Mouse (Mus musculus) lung, postnatal 0 days (tissue): ENCODE measurements around the gene Gsdma. TPM values are rescaled to one million over a fixed set of nuclear protein-coding genes. Genes with fewer than 3 reads are reported as not detected.
"Not testable (repeated sequence)": the region's sequence is repeated elsewhere in the genome, so short reads cannot be mapped to it uniquely, and the experiment has no call there.

Experiments used
- ATAC-seq: fragments of 200-750 bp; cut with Nextera tagmentation; 2 replicates; pipeline ENCODE4 v1.8.0; 2017; ENCODE audit warnings: moderate library complexity
- DNase-seq: peaks from one replicate; pipeline ENCODE4 v3.0.0-alpha.2; 2016; ENCODE audit warnings: low spot score
- H3K27ac ChIP-seq: fragments of 300-500 bp; sonication (generic); 2 replicates; pipeline ENCODE4 v1.5.1; 2014; ENCODE audit warnings: antibody characterized with exemption, mild to moderate bottlenecking, low read length, mixed read lengths
- H3K27me3 ChIP-seq: fragments of 300-500 bp; sonication (generic); replicated peaks from 2 replicates; pipeline ENCODE4 v1.6.1; 2014; ENCODE audit warnings: low read length, mixed read lengths; ENCODE audit not compliant: insufficient read depth
- H3K36me3 ChIP-seq: fragments of 300-500 bp; sonication (generic); 2 replicates; pipeline ENCODE4 v1.6.1; 2014; ENCODE audit warnings: low read length, mixed read lengths; ENCODE audit not compliant: insufficient read depth
- H3K4me1 ChIP-seq: fragments of 300-500 bp; sonication (generic); 2 replicates; pipeline ENCODE4 v1.6.1; 2014; ENCODE audit warnings: antibody characterized with exemption, low read depth, low read length, mixed read lengths; ENCODE audit not compliant: insufficient read depth
- H3K4me2 ChIP-seq: fragments of 300-500 bp; sonication (generic); replicated peaks from 2 replicates; pipeline ENCODE4 v1.6.1; 2014; ENCODE audit warnings: low read depth, mild to moderate bottlenecking, low read length, moderate library complexity, mixed read lengths
- H3K4me3 ChIP-seq: fragments of 300-500 bp; sonication (generic); 2 replicates; pipeline ENCODE4 v1.5.1; 2014; ENCODE audit warnings: low read depth, low read length
- H3K9ac ChIP-seq: fragments of 300-500 bp; sonication (generic); replicated peaks from 2 replicates; pipeline ENCODE4 v1.6.1; 2014; ENCODE audit warnings: low read depth, mild to moderate bottlenecking
- H3K9me3 ChIP-seq: fragments of 300-500 bp; sonication (generic); 2 replicates; pipeline ENCODE4 v1.6.1; 2016; ENCODE audit warnings: low read length, mixed read lengths
- CTCF ChIP-seq: IDR thresholded peaks from 2 replicates; pipeline ENCODE4 v1.5.1; 2016; ENCODE audit warnings: antibody characterized with exemption, mild to moderate bottlenecking
- EP300 ChIP-seq: IDR thresholded peaks from 2 replicates; pipeline ENCODE4 v1.6.1; 2016; ENCODE audit warnings: antibody characterized with exemption, mild to moderate bottlenecking, control low read depth
- WGBS: fragments of 180-500 bp; shearing (Covaris S2); extraction: QIAGEN DNeasy Blood & Tissue Kit; methylation state at CpG from one replicate; pipeline ENCODE4 v1.1.7; 2014; 5-methylcytosine and 5-hydroxymethylcytosine counted together
- polyA plus RNA-seq: library from polyadenylated mRNA; unstranded; fragments of >200 nt; fragmentation: Nextera tagmentation; extraction: Ambion mirVana; gene quantifications from 2 replicates; pipeline ENCODE4 v1.2.1, GENCODE M21; 2015

Gene Gsdma
- polyA plus RNA-seq, 1 experiment from 2014 or later = not detected

GRCm38 (mm10) chr11:98655076-98655475, 9.1 kb upstream of the Gsdma start:
- H3K27me3 ChIP-seq, H3K27ac ChIP-seq, H3K9me3 ChIP-seq, ATAC-seq, H3K4me3 ChIP-seq, H3K9ac ChIP-seq, H3K36me3 ChIP-seq, H3K4me2 ChIP-seq, H3K4me1 ChIP-seq: not testable (repeated sequence)
- TF ChIP-seq CTCF = peak; percentile 78
- peak; percentile 79 for DNase-seq
- 16% methylated on average over 7 of the region's 7 CpGs for WGBS

- no peaks in the 10 kb centered on the region for H3K27me3 ChIP-seq
- no peak overlapping the region for H3K27ac ChIP-seq
- no peak overlapping the region for H3K4me3 ChIP-seq
- no peaks in the 10 kb centered on the region for H3K9me3 ChIP-seq
- no peaks in the 10 kb centered on the region for H3K4me1 ChIP-seq
- H3K9ac ChIP-seq = no peak overlapping the region
- no peaks in the 10 kb centered on the region for H3K36me3 ChIP-seq
- H3K4me2 ChIP-seq = no peak overlapping the region
- TF ChIP-seq CTCF = peak; percentile 87
- TF ChIP-seq EP300 = no peak
- DNase-seq (peak; percentile 86), ATAC-seq (peak; percentile 67)
- WGBS = 7% methylated on average over 6 of the region's 6 CpGs
Measured at GRCm38 (mm10) chr11:98660517-98660916, 3.6 kb upstream of the Gsdma start.

GRCm38 (mm10) chr11:98668984-98669383, 4.8 kb downstream of the Gsdma start:
- 43% methylated on average over 2 of the region's 2 CpGs for WGBS
- H3K4me2 ChIP-seq = no peak overlapping the region
- no peak for TF ChIP-seq CTCF
- TF ChIP-seq EP300 = no peak
- no peak overlapping the region for H3K9ac ChIP-seq
- no peaks in the 10 kb centered on the region for H3K4me1 ChIP-seq
- H3K4me3 ChIP-seq = no peak overlapping the region
- DNase-seq (no peak), ATAC-seq (no peak)
- H3K9me3 ChIP-seq = no peaks in the 10 kb centered on the region
- no peaks in the 10 kb centered on the region for H3K27me3 ChIP-seq
- H3K36me3 ChIP-seq = no peaks in the 10 kb centered on the region
- no peak overlapping the region for H3K27ac ChIP-seq

- no peak for DNase-seq
- no peaks in the 10 kb centered on the region for H3K27me3 ChIP-seq
- no peak overlapping the region for H3K4me3 ChIP-seq
- no peaks in the 10 kb centered on the region for H3K9me3 ChIP-seq
- TF ChIP-seq CTCF (no peak), EP300 (no peak)
- no peak for ATAC-seq
- no peaks in the 10 kb centered on the region for H3K4me1 ChIP-seq
- no peak overlapping the region for H3K27ac ChIP-seq
- WGBS = 54% methylated on average over 3 of the region's 3 CpGs
- H3K9ac ChIP-seq = no peak overlapping the region
- no peak overlapping the region for H3K4me2 ChIP-seq
- no peaks in the 10 kb centered on the region for H3K36me3 ChIP-seq
Measured at GRCm38 (mm10) chr11:98671284-98671815, 7.2 kb downstream of the Gsdma start.

- WGBS = 54% methylated on average over 5 of the region's 5 CpGs
- Histone ChIP-seq H3K4me1 (no peaks in the 10 kb centered on the region), H3K36me3 (no peaks in the 10 kb centered on the region), H3K4me3 (no peak overlapping the region), H3K9me3 (no peaks in the 10 kb centered on the region), H3K27ac (no peak overlapping the region), H3K9ac (no peak overlapping the region; the same call in 1 of the 2 replicates), H3K4me2 (no peak overlapping the region), H3K27me3 (no peaks in the 10 kb centered on the region)
- DNase-seq = no peak
- TF ChIP-seq EP300 (no peak), CTCF (no peak)
- no peak for ATAC-seq
Measured at GRCm38 (mm10) chr11:98671857-98672256, 7.7 kb downstream of the Gsdma start.

GRCm38 (mm10) chr11:98672482-98672881, 8.3 kb downstream of the Gsdma start:
- ATAC-seq (no peak), DNase-seq (no peak)
- TF ChIP-seq CTCF (no peak), EP300 (no peak)
- H3K27ac ChIP-seq = no peak overlapping the region
- no peaks in the 10 kb centered on the region for H3K9me3 ChIP-seq
- no peaks in the 10 kb centered on the region for H3K27me3 ChIP-seq
- no peak overlapping the region for H3K4me3 ChIP-seq
- WGBS = 66% methylated on average over 5 of the region's 5 CpGs
- H3K9ac ChIP-seq = no peak overlapping the region
- H3K4me2 ChIP-seq = no peak overlapping the region
- H3K36me3 ChIP-seq = no peaks in the 10 kb centered on the region
- H3K4me1 ChIP-seq = no peaks in the 10 kb centered on the region

GRCm38 (mm10) chr11:98673136-98673535, 9.0 kb downstream of the Gsdma start:
- H3K4me2 ChIP-seq = not testable (repeated sequence)
- 6% methylated on average over 6 of the region's 7 CpGs for WGBS

More at GRCm38 (mm10) chr11:98673136-98673535, 9.0 kb downstream of the Gsdma start:
- not testable (repeated sequence) for H3K36me3 ChIP-seq, H3K27ac ChIP-seq, H3K27me3 ChIP-seq, H3K9ac ChIP-seq, H3K9me3 ChIP-seq, H3K4me3 ChIP-seq, H3K4me1 ChIP-seq
- TF ChIP-seq CTCF = peak; percentile 72
- DNase-seq = peak; percentile 70
- peak; percentile 79 for ATAC-seq
